Mouse (Mus musculus) v-Abl transformed pro-B cells (cell line): ENCODE data around the gene Def6.

Experiments
- in situ Hi-C, 2 experiments: fragments of 400-800 bp; cut with MboI; formaldehyde crosslinking; loops; one replicate each; pipeline ENCODE4 v1.15.1; 2025; ENCODE audit not compliant: unreplicated experiment in 2 of 2

Def6 gene

GRCm38 (mm10) chr17:28205443-28205842, 2.1 kb upstream of the Def6 start:
- in situ Hi-C loops: loop anchor here (5.0 to 25.0 kb wide), 4 partner anchors 102 to 319 kb away; partner anchors contain the start of genes Fkbp5 (in 1 of the 2) and Tulp1 (in 1 of the 2)

- in situ Hi-C loops: loop anchor here (5.0 to 25.0 kb wide), 4 partner anchors 100 to 318 kb away; partner anchors contain the start of genes Fkbp5 (in 1 of the 2) and Tulp1 (in 1 of the 2)
Measured at GRCm38 (mm10) chr17:28207092-28207491, 486 bp upstream of the Def6 start.

DNA sequence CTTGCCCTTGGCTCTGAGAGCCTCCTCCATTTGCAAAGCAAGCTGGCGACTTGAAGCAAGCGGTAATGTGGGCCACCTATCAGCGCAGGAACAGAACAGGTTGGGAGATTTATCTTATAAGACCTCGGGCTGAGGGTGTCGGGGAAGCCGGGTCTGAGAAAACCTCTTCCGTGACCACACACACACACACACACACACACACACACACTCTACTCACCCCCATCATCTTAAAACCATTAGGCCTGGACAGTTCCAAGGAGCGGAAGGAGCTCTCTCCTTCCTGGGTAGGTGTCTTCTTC, 685 bp downstream of the Def6 start:
- in situ Hi-C loops: loop anchor here (5.0 to 25.0 kb wide), 4 partner anchors 99 to 317 kb away; partner anchors contain the start of genes Fkbp5 (in 1 of the 2) and Tulp1 (in 1 of the 2)

DNA sequence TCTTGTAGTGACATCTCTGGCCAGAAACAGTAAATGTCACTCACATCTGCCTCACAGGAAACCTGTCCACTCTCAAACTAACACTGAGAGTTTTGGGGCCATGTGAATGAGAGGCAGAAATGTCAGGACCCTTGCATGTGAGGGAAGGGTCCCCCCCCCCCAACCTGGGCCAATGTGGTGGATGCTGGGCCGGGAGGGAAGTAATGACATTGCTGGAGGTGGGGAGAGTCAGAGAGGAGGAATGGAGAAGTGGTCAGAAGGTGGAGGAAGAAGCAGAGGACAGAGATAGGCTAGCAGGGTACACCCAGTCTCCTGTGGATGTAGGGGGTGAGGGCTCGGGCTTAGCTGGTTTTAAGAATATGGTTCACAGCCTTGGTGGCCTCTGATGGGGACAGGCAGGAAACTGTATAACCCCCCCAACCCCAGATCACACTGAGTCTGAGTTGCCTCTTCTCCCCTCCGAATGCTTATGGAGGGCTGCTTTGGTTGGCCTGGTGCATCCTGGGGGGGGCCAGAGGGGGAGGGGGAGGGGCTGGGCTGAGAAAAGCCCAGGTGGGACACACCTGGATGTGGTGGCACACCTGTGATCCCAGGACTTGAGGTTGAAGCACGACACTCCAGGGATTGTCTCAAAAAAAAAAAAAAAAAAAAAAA, 2.0 kb downstream of the Def6 start:
- in situ Hi-C loops: loop anchor here (5.0 to 25.0 kb wide), 4 partner anchors 98 to 315 kb away; partner anchors contain the start of genes Fkbp5 (in 1 of the 2) and Tulp1 (in 1 of the 2)

GRCm38 (mm10) chr17:28211921-28212341, 4.4 kb downstream of the Def6 start:
- in situ Hi-C loops: loop anchor here in 1 of 2 experiments (25.0 kb wide), 1 partner anchor 300 kb away; the partner anchor contains the start of gene Fkbp5

DNA sequence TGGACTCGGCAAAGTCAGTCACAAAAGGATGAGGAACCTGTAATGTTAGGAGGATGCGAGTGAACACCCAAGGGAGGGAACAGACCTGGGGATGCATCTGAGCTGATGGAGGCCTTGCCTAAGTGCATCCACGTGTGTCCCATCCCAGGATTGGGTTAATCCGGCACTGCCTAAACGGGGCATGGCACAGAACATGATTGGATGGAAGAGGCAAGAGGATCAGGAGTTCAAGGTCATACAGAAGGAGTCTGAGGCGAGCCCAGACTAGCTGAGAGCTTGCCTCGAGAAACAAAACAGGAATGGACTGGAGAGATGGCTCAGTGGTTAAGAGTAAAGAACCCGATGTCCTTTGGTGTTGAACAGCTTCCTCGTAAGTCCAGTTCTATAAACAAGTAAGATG, 4.8 kb downstream of the Def6 start:
- in situ Hi-C loops: loop anchor here in 1 of 2 experiments (25.0 kb wide), 1 partner anchor 300 kb away; the partner anchor contains the start of gene Fkbp5

- in situ Hi-C loops: loop anchor here in 1 of 2 experiments (25.0 kb wide), 1 partner anchor 299 kb away; the partner anchor contains the start of gene Fkbp5
Measured at GRCm38 (mm10) chr17:28213236-28213635, 5.7 kb downstream of the Def6 start.

DNA sequence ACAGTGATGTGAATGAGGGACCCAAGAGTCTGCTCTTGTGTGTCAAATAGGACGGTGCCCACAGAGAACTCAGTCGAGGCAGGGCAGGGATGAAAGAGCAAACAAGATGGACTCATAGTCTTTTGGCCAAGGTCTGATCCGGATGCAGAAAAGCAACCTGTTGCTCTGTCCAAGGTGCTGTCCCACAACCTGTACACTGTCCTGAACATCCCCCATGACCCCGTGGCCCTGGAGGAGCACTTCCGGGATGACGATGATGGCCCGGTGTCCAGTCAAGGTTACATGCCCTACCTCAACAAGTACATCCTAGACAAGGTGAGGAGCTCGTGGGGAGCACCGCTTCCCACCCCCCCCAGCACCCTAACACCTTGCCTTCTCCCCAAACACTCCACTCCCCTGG, 9.2 kb downstream of the Def6 start:
- in situ Hi-C loops: loop anchor here in 1 of 2 experiments (25.0 kb wide), 1 partner anchor 296 kb away; the partner anchor contains the start of gene Fkbp5

- in situ Hi-C loops: loop anchor here in 1 of 2 experiments (25.0 kb wide), 1 partner anchor 294 kb away; the partner anchor contains the start of gene Fkbp5
Measured at GRCm38 (mm10) chr17:28217721-28218649, 10.4 kb downstream of the Def6 start.

DNA sequence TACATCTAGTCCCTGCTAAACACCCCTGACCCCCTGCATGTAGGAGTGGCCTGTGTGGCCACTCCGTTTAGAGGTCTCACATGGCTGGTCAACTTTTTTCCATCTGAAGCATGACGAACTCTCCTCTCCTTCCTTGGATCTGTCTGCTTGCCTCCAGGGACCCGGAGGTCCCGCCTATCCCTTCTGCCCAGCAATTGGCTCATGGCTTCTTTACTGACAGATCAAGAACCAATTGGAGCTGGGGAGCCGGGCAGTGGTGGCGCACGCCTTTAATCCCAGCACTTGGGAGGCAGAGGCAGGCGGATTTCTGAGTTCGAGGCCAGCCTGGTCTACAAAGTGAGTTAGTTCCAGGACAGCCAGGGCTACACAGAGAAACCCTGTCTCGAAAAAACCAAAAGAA, 14.9 kb downstream of the Def6 start:
- in situ Hi-C loops: loop anchor here in 1 of 2 experiments (25.0 kb wide), 1 partner anchor 290 kb away; the partner anchor contains the start of gene Fkbp5

GRCm38 (mm10) chr17:28223561-28224391, 16.2 kb downstream of the Def6 start:
- in situ Hi-C loops: loop anchor here in 1 of 2 experiments (25.0 kb wide), 1 partner anchor 289 kb away; the partner anchor contains the start of gene Fkbp5

- in situ Hi-C loops: loop anchor here in 1 of 2 experiments (25.0 kb wide), 1 partner anchor 288 kb away; the partner anchor contains the start of gene Fkbp5
Measured at GRCm38 (mm10) chr17:28224615-28225014, 17.0 kb downstream of the Def6 start.

DNA sequence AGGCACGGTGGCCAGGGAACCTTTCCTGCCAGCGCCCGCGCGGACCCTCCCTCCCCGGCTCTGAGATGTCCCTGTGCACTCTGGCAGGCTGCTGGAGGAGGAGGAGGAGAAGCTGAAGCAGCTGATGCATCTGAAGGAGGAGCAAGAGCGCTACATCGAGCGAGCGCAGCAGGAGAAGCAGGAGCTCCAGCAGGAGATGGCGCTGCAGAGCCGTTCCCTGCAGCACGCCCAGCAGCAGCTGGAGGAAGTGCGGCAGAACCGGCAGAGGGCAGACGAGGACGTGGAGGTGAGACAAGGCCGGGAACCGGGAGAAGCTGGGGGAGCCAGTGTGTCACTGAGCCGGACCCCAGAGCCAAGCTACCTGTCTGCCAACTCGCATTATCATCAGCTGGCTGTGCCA, 18.4 kb downstream of the Def6 start:
- in situ Hi-C loops: no loop called here

DNA sequence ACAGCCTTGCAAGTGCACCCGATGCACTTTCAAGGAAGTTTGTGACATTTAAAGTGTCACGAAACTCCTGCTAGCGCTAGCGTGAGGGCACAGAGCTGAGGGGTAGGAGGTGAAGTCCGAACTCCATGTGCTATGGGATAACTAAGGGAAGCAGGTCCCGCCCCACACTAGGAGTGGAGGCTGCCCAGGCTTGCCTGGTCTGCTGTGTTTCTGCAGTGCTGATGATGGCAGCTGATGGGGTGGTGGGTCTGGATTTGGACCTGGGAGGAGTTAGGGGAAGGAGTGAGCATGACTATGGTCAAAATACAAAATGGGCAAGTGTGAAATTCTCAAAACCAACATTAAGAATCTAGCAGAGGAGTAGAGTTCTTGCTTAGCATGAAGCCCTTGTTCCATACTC, 22.9 kb downstream of the Def6 start:
- in situ Hi-C loops: loop anchor here (5.0 to 10.0 kb wide), 2 partner anchors 74 to 77 kb away; no protein-coding TSS in a partner anchor

DNA sequence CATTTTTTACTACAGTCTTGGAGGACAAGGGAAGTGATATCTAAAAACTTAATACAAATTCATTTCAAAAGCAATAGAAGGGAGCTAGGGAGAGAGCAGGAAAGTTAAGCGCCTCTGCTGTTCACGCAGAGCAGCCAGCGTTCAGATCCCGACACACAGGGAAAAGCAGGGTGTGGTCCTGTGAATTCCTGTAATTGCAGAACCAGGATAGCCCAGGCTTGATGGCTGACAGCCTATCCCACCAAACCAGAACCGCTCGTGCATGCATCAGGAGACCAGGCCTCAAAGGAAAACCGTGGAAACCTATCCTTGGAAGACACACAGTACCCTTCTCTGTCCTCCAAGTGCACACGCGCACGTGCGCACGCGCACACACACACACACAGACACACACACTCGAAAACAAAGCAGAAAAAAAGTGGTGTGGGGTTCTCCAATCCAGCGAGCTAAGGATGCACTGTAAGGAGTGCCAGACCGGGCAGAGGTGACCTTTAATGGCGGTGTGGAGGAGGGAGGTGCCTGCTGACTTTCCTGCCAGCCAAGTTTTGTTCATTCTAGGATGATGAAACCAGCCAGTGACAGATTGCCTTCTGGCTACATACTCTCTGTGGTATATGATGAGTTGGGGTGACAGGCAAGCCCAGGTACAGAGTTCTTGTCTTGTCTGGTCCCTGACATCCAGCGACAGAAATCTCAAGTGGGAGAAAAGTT, 23.6 kb downstream of the Def6 start:
- in situ Hi-C loops: loop anchor here (5.0 to 10.0 kb wide), 2 partner anchors 74 to 76 kb away; no protein-coding TSS in a partner anchor

GRCm38 (mm10) chr17:28232475-28233060, 25.0 kb downstream of the Def6 start, which contains the start of gene Ppard:
TSS of gene Ppard (plus strand) at chr17:28232700.
- in situ Hi-C loops: loop anchor here (5.0 to 10.0 kb wide), 2 partner anchors 72 to 75 kb away; no protein-coding TSS in a partner anchor

DNA sequence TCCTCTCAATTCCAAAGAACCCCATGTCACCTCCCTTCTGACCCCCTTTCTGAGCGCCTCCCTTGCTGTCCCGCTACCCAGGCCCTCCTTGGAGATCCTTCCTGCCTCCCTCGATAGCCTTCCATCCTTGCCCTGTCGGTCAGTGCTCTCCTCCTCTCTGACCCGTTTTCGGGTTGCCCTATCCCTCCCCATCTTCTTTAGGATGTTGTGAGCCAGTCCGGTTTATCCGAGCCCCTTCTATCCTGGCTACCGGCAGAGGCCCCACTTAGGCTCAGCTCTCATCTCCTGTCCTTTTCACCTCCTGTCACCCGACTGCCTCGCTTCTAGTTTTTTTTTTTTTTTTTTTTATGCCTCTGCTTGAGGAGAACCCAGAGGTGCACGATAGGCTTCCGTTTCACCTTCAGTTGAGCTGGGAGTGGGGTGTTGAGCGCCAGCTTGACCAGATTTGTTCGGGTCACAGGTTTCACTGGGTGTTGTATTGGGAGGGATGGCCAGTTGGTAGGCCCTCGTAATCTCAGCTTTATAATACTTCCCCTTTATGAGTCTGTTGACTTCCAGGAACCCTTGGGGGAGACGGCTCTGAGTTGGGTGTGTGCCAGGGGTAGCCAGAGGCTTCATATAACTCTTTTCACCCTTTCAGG, 25.6 kb downstream of the Def6 start:
- in situ Hi-C loops: loop anchor here (5.0 to 10.0 kb wide), 2 partner anchors 72 to 74 kb away; no protein-coding TSS in a partner anchor

- in situ Hi-C loops: loop anchor here (5.0 to 10.0 kb wide), 2 partner anchors 70 to 73 kb away; no protein-coding TSS in a partner anchor
Measured at GRCm38 (mm10) chr17:28234641-28235040, 27.1 kb downstream of the Def6 start.
